Comparison of ENCODE assay signal across 8 mouse cellular contexts in the genomic region with DNA sequence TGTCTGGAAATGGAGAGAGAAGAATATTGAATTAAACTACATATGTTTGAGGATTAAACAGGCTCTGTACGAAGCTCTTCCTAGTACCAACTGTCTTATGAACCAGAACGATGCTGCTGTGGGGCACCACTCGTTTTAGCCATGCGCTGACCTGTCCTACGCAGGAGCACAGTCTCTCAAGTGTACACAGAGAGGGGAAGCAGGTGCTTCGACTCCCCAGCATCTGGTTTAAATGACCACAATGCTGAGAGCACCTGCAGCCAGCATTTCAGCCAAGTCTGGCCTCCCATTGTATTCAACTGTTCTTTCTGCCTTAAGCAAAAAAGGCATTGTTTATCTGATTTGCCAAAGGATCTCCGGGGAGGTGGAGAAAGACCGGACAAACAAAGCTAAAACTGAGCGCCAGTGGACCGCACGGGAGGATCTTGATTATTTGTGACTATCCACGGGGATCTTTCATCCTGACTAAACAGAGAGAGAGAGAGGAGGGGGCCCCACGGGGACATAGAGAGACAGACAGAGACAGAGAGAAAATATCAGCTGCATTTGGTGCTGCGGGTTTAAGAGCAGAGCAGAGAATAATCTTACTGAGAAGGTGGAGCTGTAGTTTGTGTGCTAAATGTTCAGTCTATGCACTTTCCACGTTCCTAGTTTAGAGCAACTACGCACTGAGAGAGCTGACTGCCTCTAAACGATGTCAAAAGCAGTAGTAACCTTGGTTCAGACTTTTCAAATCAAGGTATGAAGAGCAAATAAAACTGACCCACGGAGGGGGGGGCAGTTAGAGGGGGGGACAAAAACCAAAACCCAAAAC.
A peak's percentile ranks its signal among the peaks of the same experiment; 100 is the strongest.
DNase-seq lines count a peak whose midpoint lies in the region; ATAC-seq and TF ChIP-seq lines count a peak whose summit lies in the region.

No protein-coding gene starts in this region.

- H3K9ac ChIP-seq in ES-Bruce4 (ENCODE audit: low read depth, poor library complexity, severe bottlenecking) = 0 out of 2 replicates have a peak overlapping the region, but pooled peaks have one; percentile 48
- H3K9ac ChIP-seq in forebrain, embryonic 16.5 days (replicated peaks; ENCODE audit: low read depth, low read length) = peak overlapping the region; percentile 68
- peak overlapping the region; percentile 63 for H3K9ac ChIP-seq in midbrain, embryonic 13.5 days (replicated peaks)

- H3K36me3 ChIP-seq in ES-Bruce4 (ENCODE audit: control insufficient read depth, insufficient read depth, low read length, poor library complexity, severe bottlenecking) = no peaks in the 10 kb centered on the region
- no peaks in the 10 kb centered on the region for H3K36me3 ChIP-seq in forebrain, embryonic 16.5 days (ENCODE audit: control insufficient read depth, insufficient read depth)
- H3K36me3 ChIP-seq in midbrain, embryonic 13.5 days = no peaks in the 10 kb centered on the region

- peak; percentile 8 to 15 for DNase-seq in B cell, adult 2 months
- DNase-seq in kidney, postnatal 14 days = peak; percentile 26
- DNase-seq in adrenal gland, postnatal 14 days = no peak
- DNase-seq in right cerebral cortex, postnatal 14 days = no peak
- DNase-seq in thymus, postnatal 36 days = no peak

- no peaks in the 10 kb centered on the region; the same call in 1 of the 2 replicates for H3K27me3 ChIP-seq in ES-Bruce4 (ENCODE audit: control insufficient read depth, insufficient read depth, low read length, poor library complexity, severe bottlenecking)
- peaks cover 7% of the 10 kb centered on the region for H3K27me3 ChIP-seq in forebrain, embryonic 16.5 days (replicated peaks; ENCODE audit: control insufficient read depth, insufficient read depth, low read length)
- no peaks in the 10 kb centered on the region for H3K27me3 ChIP-seq in midbrain, embryonic 13.5 days

- no peak for TF ChIP-seq CTCF in ES-Bruce4 (IDR thresholded peaks at IDR 0.05; ENCODE audit: low read depth, low read length)

- TF ChIP-seq POLR2A in ES-Bruce4 (IDR thresholded peaks at IDR 0.05; ENCODE audit: insufficient read depth, low read length) = no peak

- peak; percentile 53 for ATAC-seq in forebrain, embryonic 16.5 days
- ATAC-seq in midbrain, embryonic 13.5 days = peak; percentile 69

- peaks cover 4% of the 10 kb centered on the region for H3K4me1 ChIP-seq in ES-Bruce4 (ENCODE audit: control insufficient read depth, insufficient read depth, low read length)
- peaks cover 16% of the 10 kb centered on the region for H3K4me1 ChIP-seq in forebrain, embryonic 16.5 days (replicated peaks; ENCODE audit: control insufficient read depth, insufficient read depth, low read length)
- peaks cover 35% of the 10 kb centered on the region for H3K4me1 ChIP-seq in midbrain, embryonic 13.5 days (replicated peaks)

- H3K27ac ChIP-seq in ES-Bruce4 (ENCODE audit: insufficient read depth, low read length) = 0 out of 2 replicates have a peak overlapping the region, but pooled peaks have one; percentile 25
- H3K27ac ChIP-seq in forebrain, embryonic 16.5 days (ENCODE audit: low read length) = no peak overlapping the region; the same call in 1 of the 2 replicates
- peak overlapping the region; percentile 81 for H3K27ac ChIP-seq in midbrain, embryonic 13.5 days

- peak overlapping the region; percentile 82 for H3K4me2 ChIP-seq in forebrain, embryonic 16.5 days (ENCODE audit: low read length)
- H3K4me2 ChIP-seq in midbrain, embryonic 13.5 days (replicated peaks) = peak overlapping the region; percentile 71

- TF ChIP-seq EP300 in ES-Bruce4 (IDR thresholded peaks at IDR 0.05; ENCODE audit: insufficient read depth, low read depth, low read length) = peak; percentile 62; the same call in 1 of the 2 replicates

- H3K4me3 ChIP-seq in ES-Bruce4 (ENCODE audit: low read depth, low read length) = no peak overlapping the region
- peak overlapping the region; percentile 43 for H3K4me3 ChIP-seq in forebrain, embryonic 16.5 days (replicated peaks; ENCODE audit: low read length)
- peak overlapping the region; percentile 42 for H3K4me3 ChIP-seq in midbrain, embryonic 13.5 days (replicated peaks)

- no peaks in the 10 kb centered on the region for H3K9me3 ChIP-seq in ES-Bruce4 (replicated peaks; ENCODE audit: control insufficient read depth, insufficient read depth, low read length, poor library complexity, severe bottlenecking)
- no peaks in the 10 kb centered on the region for H3K9me3 ChIP-seq in forebrain, embryonic 16.5 days (ENCODE audit: control insufficient read depth, low read length)
- no peaks in the 10 kb centered on the region for H3K9me3 ChIP-seq in midbrain, embryonic 13.5 days

- WGBS in forebrain, embryonic 16.5 days = 10% methylated on average over 18 of the region's 18 CpGs
- 7% methylated on average over 18 of the region's 18 CpGs for WGBS in midbrain, embryonic 13.5 days

Comparison
In these comparisons a context has a peak if more than half of its experiments do, and no peak if none do; other contexts are left out.
1. DNase-seq: peak in B cell, adult 2 months (2 of 2) and kidney, postnatal 14 days (single experiment); none in adrenal gland, postnatal 14 days (single experiment), right cerebral cortex, postnatal 14 days (single experiment) and thymus, postnatal 36 days (0 of 2).
2. Peak in every context shown above with its lines, with median percentiles within 50 percentile points of each other: H3K9ac ChIP-seq.